Mouse (Mus musculus) subcutaneous adipose tissue, adult 2 months (tissue): ENCODE measurements around the gene Zfp979. TPM values are rescaled to one million over a fixed set of nuclear protein-coding genes. Genes with fewer than 3 reads are reported as not detected.

Experiments used
- polyA plus RNA-seq: library from polyadenylated mRNA; depleted of rRNA; stranded (reverse); fragments of >200 nt; gene quantifications from 2 replicates; pipeline ENCODE4 v1.2.3, GENCODE M21; 2012; ENCODE audit warnings: low replicate concordance; rRNA removed

The Zfp979 gene
- polyA plus RNA-seq: 0.67 and 1.5 TPM in 2 replicates

GRCm38 (mm10) chr4:147642413-147642812 lies at the start of gene Zfp979:
Zfp979 (minus strand) TSS chr4:147642513.

Other genes with a start within 250 kb of the Zfp979 start
- 0.41 and 1.6 TPM in 2 replicates for gene Zfp982, start 150.1 kb downstream of the Zfp979 start, polyA plus RNA-seq
- 0.06 and 0.29 TPM in 2 replicates for gene Gm16503, start 102.3 kb downstream of the Zfp979 start, polyA plus RNA-seq
- gene Zfp985, start 89.2 kb downstream of the Zfp979 start, polyA plus RNA-seq: 0.05 TPM in 1 of 2 replicates, not detected in the other
- gene Zfp534, start 60.0 kb upstream of the Zfp979 start, polyA plus RNA-seq: not detected in 2 replicates
- 0.82 and 1.1 TPM in 2 replicates for gene Zfp984, start 167.3 kb upstream of the Zfp979 start, polyA plus RNA-seq
- 1.3 and 1.8 TPM in 2 replicates for gene Zfp933, start 205.9 kb upstream of the Zfp979 start, polyA plus RNA-seq
- gene Miip, start 226.3 kb upstream of the Zfp979 start, polyA plus RNA-seq: 42.8 and 67.6 TPM in 2 replicates
- gene Fv1, start 226.5 kb upstream of the Zfp979 start, polyA plus RNA-seq: 2.3 and 2.8 TPM in 2 replicates